Mouse (Mus musculus) erythroblast, embryonic 14.5 days (primary cell): ENCODE measurements around the gene Nfic.

Experiments
- GATA1 ChIP-seq: IDR thresholded peaks from 2 replicates; pipeline ENCODE4 v1.6.1; 2012; ENCODE audit warnings: low read length, inconsistent platforms, mixed read lengths
- TAL1 ChIP-seq: IDR thresholded peaks from 3 replicates; pipeline ENCODE4 v1.6.1; 2012; ENCODE audit warnings: low read length, inconsistent platforms, mixed read lengths

DNA sequence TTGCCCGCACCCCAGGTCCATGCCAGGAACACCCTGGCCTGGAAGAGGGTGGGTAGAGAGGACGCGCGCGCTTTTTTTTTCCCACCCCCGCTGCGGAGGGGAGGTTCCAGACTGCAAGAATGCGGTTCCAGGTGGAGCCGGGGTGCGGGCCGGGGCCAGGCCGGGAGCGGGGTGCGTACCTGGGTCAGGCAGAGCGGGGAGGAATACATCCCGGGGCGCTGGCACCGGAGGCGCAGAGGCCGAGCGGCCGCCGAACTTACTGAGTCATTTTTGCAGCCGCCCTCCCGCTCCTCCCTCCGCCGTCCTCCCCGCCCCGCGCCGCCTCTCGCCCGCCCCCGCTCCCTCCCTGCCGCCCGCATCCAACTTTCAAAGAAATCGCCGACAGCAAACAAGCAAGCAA is 28.5 kb downstream of the Nfic start:
- TF ChIP-seq GATA1 (no peak), TAL1 (no peak)
